Comparison of ENCODE assay signal across 19 mouse cellular contexts in genomic region chr10:76647390-76647789, GRCm38 (mm10). TPM values are rescaled to one million over a fixed set of nuclear protein-coding genes. Genes with fewer than 3 reads are reported as not detected.
DNase-seq lines count a peak whose midpoint lies in the region; ATAC-seq and TF ChIP-seq lines count a peak whose summit lies in the region.
"Had no signal": no experiment of that assay in that cellular context is flagged by ENCODE, and none has a peak within 500 bp of the region (broad histone marks: within the 10 kb centered on the region; RNA-seq: fewer than 3 reads in every experiment).

No protein-coding gene starts in this region.

- H3K4me1 ChIP-seq in kidney, postnatal 0 days (replicated peaks; ENCODE audit: insufficient read depth, low read length), result 0 out of 2 replicates have a peak, but pooled peaks cover 4% of the 10 kb centered on the region
- H3K4me1 ChIP-seq in kidney, embryonic 14.5 days (ENCODE audit: control insufficient read depth, insufficient read depth, low read length), result no peaks in the 10 kb centered on the region
- peaks cover 16% of the 10 kb centered on the region for H3K4me1 ChIP-seq in lung, embryonic 16.5 days (replicated peaks; ENCODE audit: control insufficient read depth, insufficient read depth, low read length)
- peaks cover 17% of the 10 kb centered on the region; the same call in 1 of the 2 replicates for H3K4me1 ChIP-seq in stomach, embryonic 16.5 days (ENCODE audit: control insufficient read depth, insufficient read depth, low read length)
- H3K4me1 ChIP-seq: forebrain, embryonic 12.5 days had no signal

- H3K36me3 ChIP-seq in kidney, postnatal 0 days (ENCODE audit: insufficient read depth, low read length), result no peaks in the 10 kb centered on the region
- H3K36me3 ChIP-seq in kidney, embryonic 14.5 days (ENCODE audit: control insufficient read depth, insufficient read depth, low read length), result no peaks in the 10 kb centered on the region
- no peaks in the 10 kb centered on the region for H3K36me3 ChIP-seq in lung, embryonic 16.5 days (ENCODE audit: control insufficient read depth, insufficient read depth, low read length)
- H3K36me3 ChIP-seq in stomach, embryonic 16.5 days (ENCODE audit: control insufficient read depth, insufficient read depth, low read length), result no peaks in the 10 kb centered on the region
- H3K36me3 ChIP-seq: embryonic facial prominence, embryonic 12.5 days; forebrain, embryonic 12.5 days; heart, embryonic 12.5 days had no signal

- no peaks in the 10 kb centered on the region for H3K9me3 ChIP-seq in kidney, postnatal 0 days (replicated peaks; ENCODE audit: low read length)
- no peaks in the 10 kb centered on the region for H3K9me3 ChIP-seq in kidney, embryonic 14.5 days (ENCODE audit: control insufficient read depth, low read length)
- no peaks in the 10 kb centered on the region for H3K9me3 ChIP-seq in lung, embryonic 16.5 days (ENCODE audit: control insufficient read depth, low read length)
- no peaks in the 10 kb centered on the region for H3K9me3 ChIP-seq in stomach, embryonic 16.5 days (replicated peaks; ENCODE audit: control insufficient read depth, low read length)
- H3K9me3 ChIP-seq: embryonic facial prominence, embryonic 12.5 days; forebrain, embryonic 12.5 days; heart, embryonic 12.5 days had no signal

- no peak overlapping the region for H3K4me3 ChIP-seq in kidney, postnatal 0 days (replicated peaks; ENCODE audit: low read depth, low read length)
- no peak overlapping the region for H3K4me3 ChIP-seq in kidney, embryonic 14.5 days (ENCODE audit: low read length)
- H3K4me3 ChIP-seq in lung, embryonic 16.5 days (ENCODE audit: low read length), result no peak overlapping the region
- no peak overlapping the region for H3K4me3 ChIP-seq in stomach, embryonic 16.5 days (replicated peaks; ENCODE audit: low read length)
- H3K4me3 ChIP-seq: embryonic facial prominence, embryonic 12.5 days; forebrain, embryonic 12.5 days; heart, embryonic 12.5 days had no signal

- peak overlapping the region; percentile 25; the same call in 1 of the 2 replicates for H3K27ac ChIP-seq in kidney, postnatal 0 days
- no peak overlapping the region for H3K27ac ChIP-seq in kidney, embryonic 14.5 days (ENCODE audit: low read depth, low read length)
- peak overlapping the region; percentile 63 for H3K27ac ChIP-seq in lung, embryonic 16.5 days (ENCODE audit: low read length)
- H3K27ac ChIP-seq in stomach, embryonic 16.5 days (ENCODE audit: low read length), result peak overlapping the region; percentile 58
- H3K27ac ChIP-seq: embryonic facial prominence, embryonic 12.5 days; forebrain, embryonic 12.5 days had no signal

- no peaks in the 10 kb centered on the region for H3K27me3 ChIP-seq in kidney, postnatal 0 days (ENCODE audit: insufficient read depth, low read length)
- H3K27me3 ChIP-seq in kidney, embryonic 14.5 days (ENCODE audit: control insufficient read depth, insufficient read depth, low read length), result no peaks in the 10 kb centered on the region
- no peaks in the 10 kb centered on the region for H3K27me3 ChIP-seq in lung, embryonic 16.5 days (ENCODE audit: control insufficient read depth, insufficient read depth, low read depth, low read length)
- H3K27me3 ChIP-seq in stomach, embryonic 16.5 days (ENCODE audit: control insufficient read depth, insufficient read depth, low read length), result no peaks in the 10 kb centered on the region
- H3K27me3 ChIP-seq: embryonic facial prominence, embryonic 12.5 days; forebrain, embryonic 12.5 days; heart, embryonic 12.5 days; Patski had no signal

- 67% methylated on average over 3 of the region's 3 CpGs for WGBS in kidney, postnatal 0 days
- 71% methylated on average over 3 of the region's 3 CpGs for WGBS in kidney, embryonic 14.5 days
- WGBS in lung, embryonic 16.5 days, result 48% methylated on average over 3 of the region's 3 CpGs
- 61% methylated on average over 3 of the region's 3 CpGs for WGBS in stomach, embryonic 16.5 days

- no peak for TF ChIP-seq CTCF in kidney, postnatal 0 days (IDR thresholded peaks at IDR 0.05; ENCODE audit: low read depth)

- intact Hi-C loops in left cerebral cortex, postnatal 25 days (cut with DNase I), result no loop called here

- no peak for ATAC-seq in kidney, postnatal 0 days (replicated peaks; ENCODE audit: low FRiP score, low read depth)
- ATAC-seq in kidney, embryonic 14.5 days (ENCODE audit: low FRiP score, low TSS enrichment), result no peak
- no peak for ATAC-seq in lung, embryonic 16.5 days (ENCODE audit: low read depth)
- no peak for ATAC-seq in stomach, embryonic 16.5 days (ENCODE audit: insufficient read depth, low FRiP score)
- ATAC-seq: activated CD4-positive, CD25-positive, alpha-beta regulatory T cell, adult 4 months; forebrain, embryonic 16.5 days; Patski had no signal

- H3K4me2 ChIP-seq in kidney, postnatal 0 days (ENCODE audit: low read length), result no peak overlapping the region
- H3K4me2 ChIP-seq in kidney, embryonic 14.5 days (replicated peaks; ENCODE audit: low read depth, low read length), result no peak overlapping the region
- H3K4me2 ChIP-seq in lung, embryonic 16.5 days (ENCODE audit: low read depth, low read length), result no peak overlapping the region
- no peak overlapping the region for H3K4me2 ChIP-seq in stomach, embryonic 16.5 days (ENCODE audit: low read depth, low read length)
- H3K4me2 ChIP-seq: embryonic facial prominence, embryonic 12.5 days; forebrain, embryonic 12.5 days; heart, embryonic 12.5 days had no signal

- no peak overlapping the region for H3K9ac ChIP-seq in kidney, postnatal 0 days (ENCODE audit: low read depth, low read length)
- no peak overlapping the region for H3K9ac ChIP-seq in kidney, embryonic 14.5 days (ENCODE audit: low read depth, low read length)
- H3K9ac ChIP-seq in lung, embryonic 16.5 days (ENCODE audit: low read length), result no peak overlapping the region
- H3K9ac ChIP-seq in stomach, embryonic 16.5 days (ENCODE audit: low read length), result no peak overlapping the region
- H3K9ac ChIP-seq: embryonic facial prominence, embryonic 12.5 days; forebrain, embryonic 12.5 days; heart, embryonic 12.5 days had no signal

- peak; percentile 71 for DNase-seq in kidney, postnatal 0 days (ENCODE audit: low spot score)
- DNase-seq in lung, adult 18-20 months, result no peak
- no peak for DNase-seq in left cerebral cortex, postnatal 25 days (ENCODE audit: low spot score in 2 of 2)
- DNase-seq: adrenal gland, postnatal 14 days; cerebellum, adult 11-12 months; cerebellum, adult 9-10 months; cerebellum, postnatal 25 days; gastrocnemius, postnatal 14 days; heart, postnatal 36 days had no signal

RNA-seq across cellular contexts. Expression of gene Col6a2, which starts 24.0 kb away (rescaled TPM):
- 63.9 and 64.2 TPM in 2 replicates for polyA plus RNA-seq in kidney, postnatal 0 days (2015; fragmentation: Nextera tagmentation; extraction: Ambion mirVana)
- 19.8 and 22.0 TPM in 2 replicates for polyA plus RNA-seq in kidney, embryonic 14.5 days (2014; fragmentation: Nextera tagmentation; extraction: Ambion mirVana)
- 282 and 283 TPM in 2 replicates for polyA plus RNA-seq in lung, embryonic 16.5 days (2015; fragmentation: Nextera tagmentation; extraction: Ambion mirVana)
- polyA plus RNA-seq in stomach, embryonic 16.5 days (2015; fragmentation: Nextera tagmentation; extraction: Ambion mirVana), result 263 and 287 TPM in 2 replicates
- 10 to 100 TPM in 1 of 2 experiments, 1 to 10 TPM in 1; 9.4 to 10.1 TPM for total RNA-seq in left cerebral cortex, postnatal 25 days (2021)
- total RNA-seq: CH12.LX had no signal
